In the genomic region with DNA sequence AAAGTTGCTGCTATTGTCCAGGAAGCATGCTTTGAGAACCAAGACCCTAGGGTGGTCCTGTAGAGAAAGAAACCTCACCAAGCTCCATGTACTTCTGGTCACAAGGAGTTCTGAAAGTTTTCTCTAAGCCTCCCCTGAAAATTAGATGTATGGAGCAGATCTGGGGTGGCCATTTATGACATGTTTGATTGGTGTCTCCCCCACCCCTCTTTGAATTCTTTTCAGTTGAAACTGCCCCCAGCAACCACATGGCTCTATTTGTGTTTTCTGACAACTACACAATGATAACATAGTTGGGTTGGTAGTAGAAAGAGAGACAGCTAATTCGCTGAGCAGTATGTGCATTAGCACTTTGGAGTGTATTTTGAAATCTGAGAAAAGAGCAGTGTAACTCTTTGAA, we compare ENCODE assay signal across 11 mouse cellular contexts. TPM values are rescaled to one million over a fixed set of nuclear protein-coding genes. Genes with fewer than 3 reads are reported as not detected.
DNase-seq lines count a peak whose midpoint lies in the region; ATAC-seq and TF ChIP-seq lines count a peak whose summit lies in the region.
"Had no signal": no experiment of that assay in that cellular context is flagged by ENCODE, and none has a peak within 500 bp of the region (broad histone marks: within the 10 kb centered on the region; RNA-seq: fewer than 3 reads in every experiment).

No protein-coding gene starts in this region.

- peak overlapping the region; percentile 96 for H3K4me2 ChIP-seq in hindbrain, postnatal 0 days (ENCODE audit: low read depth, low read length)
- no peak overlapping the region; the same call in 1 of the 2 replicates for H3K4me2 ChIP-seq in hindbrain, embryonic 14.5 days (replicated peaks)
- H3K4me2 ChIP-seq in neural tube, embryonic 12.5 days (replicated peaks) = peak overlapping the region; percentile 93; the same call in 1 of the 2 replicates

- no peak for TF ChIP-seq CTCF in cerebellum, adult 2 months (IDR thresholded peaks at IDR 0.05; ENCODE audit: borderline replicate concordance, insufficient read depth, low read depth, low read length)
- TF ChIP-seq CTCF in hindbrain, postnatal 0 days (IDR thresholded peaks at IDR 0.05; ENCODE audit: low read depth) = no peak

- peak overlapping the region; percentile 99 for H3K27ac ChIP-seq in cerebellum, adult 2 months (ENCODE audit: insufficient read depth, low read length)
- no peak overlapping the region for H3K27ac ChIP-seq in hindbrain, postnatal 0 days
- no peak overlapping the region for H3K27ac ChIP-seq in hindbrain, embryonic 14.5 days
- no peak overlapping the region for H3K27ac ChIP-seq in neural tube, embryonic 12.5 days
- H3K27ac ChIP-seq: kidney, postnatal 0 days had no signal

- H3K9ac ChIP-seq in hindbrain, postnatal 0 days (replicated peaks; ENCODE audit: low read length) = no peak overlapping the region
- H3K9ac ChIP-seq in hindbrain, embryonic 14.5 days = no peak overlapping the region
- no peak overlapping the region for H3K9ac ChIP-seq in neural tube, embryonic 12.5 days

- no peak for DNase-seq in cerebellum, adult 2 months
- no peak for DNase-seq in cerebellum, postnatal 4 days (ENCODE audit: low spot score in 2 of 2)
- DNase-seq in hindbrain, postnatal 0 days (ENCODE audit: low spot score) = no peak
- DNase-seq in hindbrain, embryonic 14.5 days (ENCODE audit: low spot score) = no peak
- DNase-seq in neural tube, embryonic 10.5 days (ENCODE audit: extremely low spot score, low spot score) = no peak
- DNase-seq in right cerebral cortex, postnatal 36 days (ENCODE audit: low spot score in 2 of 2) = no peak
- no peak for DNase-seq in left cerebral cortex, postnatal 14 days (ENCODE audit: low spot score in 2 of 2)
- DNase-seq: adrenal gland, adult 2 months had no signal

- no peak for ATAC-seq in hindbrain, postnatal 0 days
- no peak for ATAC-seq in hindbrain, embryonic 14.5 days (ENCODE audit: low FRiP score)
- ATAC-seq in neural tube, embryonic 12.5 days (ENCODE audit: low FRiP score, low read depth) = no peak
- ATAC-seq: lung, postnatal 0 days had no signal

- H3K9me3 ChIP-seq in hindbrain, postnatal 0 days (ENCODE audit: low read length) = no peaks in the 10 kb centered on the region
- H3K9me3 ChIP-seq in hindbrain, embryonic 14.5 days (ENCODE audit: control insufficient read depth, low read length) = no peaks in the 10 kb centered on the region
- H3K9me3 ChIP-seq in neural tube, embryonic 12.5 days = no peaks in the 10 kb centered on the region

- peak overlapping the region; percentile 97 for H3K4me3 ChIP-seq in cerebellum, adult 2 months (replicated peaks; ENCODE audit: insufficient read depth, low read depth, low read length)
- no peak overlapping the region for H3K4me3 ChIP-seq in hindbrain, postnatal 0 days (ENCODE audit: low read length)
- no peak overlapping the region for H3K4me3 ChIP-seq in hindbrain, embryonic 14.5 days (replicated peaks; ENCODE audit: low read length)
- no peak overlapping the region for H3K4me3 ChIP-seq in neural tube, embryonic 12.5 days

- H3K27me3 ChIP-seq in cerebellum, adult 2 months (ENCODE audit: control insufficient read depth, insufficient read depth, low read length) = no peaks in the 10 kb centered on the region
- H3K27me3 ChIP-seq in hindbrain, postnatal 0 days (ENCODE audit: insufficient read depth, low read length) = no peaks in the 10 kb centered on the region
- H3K27me3 ChIP-seq in hindbrain, embryonic 14.5 days (ENCODE audit: control insufficient read depth, insufficient read depth, low read length) = no peaks in the 10 kb centered on the region
- H3K27me3 ChIP-seq in neural tube, embryonic 12.5 days (replicated peaks) = no peaks in the 10 kb centered on the region

- no peaks in the 10 kb centered on the region for H3K36me3 ChIP-seq in hindbrain, postnatal 0 days (ENCODE audit: insufficient read depth, low read length)
- no peaks in the 10 kb centered on the region for H3K36me3 ChIP-seq in hindbrain, embryonic 14.5 days (replicated peaks; ENCODE audit: control insufficient read depth, insufficient read depth)
- no peaks in the 10 kb centered on the region for H3K36me3 ChIP-seq in neural tube, embryonic 12.5 days

- intact Hi-C loops in left cerebral cortex, postnatal 14 days (cut with DNase I) = no loop called here

- H3K4me1 ChIP-seq in cerebellum, adult 2 months (ENCODE audit: control insufficient read depth, insufficient read depth, low read length) = peaks cover 9% of the 10 kb centered on the region
- peaks cover 11% of the 10 kb centered on the region for H3K4me1 ChIP-seq in hindbrain, postnatal 0 days (ENCODE audit: insufficient read depth, low read length)
- peaks cover 22% of the 10 kb centered on the region for H3K4me1 ChIP-seq in hindbrain, embryonic 14.5 days (replicated peaks; ENCODE audit: control insufficient read depth, insufficient read depth, low read length)
- peaks cover 15% of the 10 kb centered on the region for H3K4me1 ChIP-seq in neural tube, embryonic 12.5 days

- 23% methylated on average over 1 of the region's 1 CpGs for WGBS in cerebellum, adult 2 months
- 84% methylated on average over 1 of the region's 1 CpGs for WGBS in hindbrain, postnatal 0 days
- 98% methylated on average over 1 of the region's 1 CpGs for WGBS in hindbrain, embryonic 14.5 days
- WGBS in neural tube, embryonic 12.5 days = 100% methylated on average over 1 of the region's 1 CpGs

- TF ChIP-seq POLR2A in cerebellum, adult 2 months (IDR thresholded peaks at IDR 0.05; ENCODE audit: borderline replicate concordance, insufficient read depth, low read length) = no peak

RNA-seq across cellular contexts. Expression of gene Dgkd, which starts 2.4 kb away (rescaled TPM):
- 109 and 126 TPM in 2 replicates for polyA plus RNA-seq in cerebellum, adult 2 months (2012; rRNA removed)
- total RNA-seq in hindbrain, postnatal 0 days (2014; rRNA removed) = 71.0 and 78.0 TPM in 2 replicates
- 33.5 and 36.1 TPM in 2 replicates for polyA plus RNA-seq in hindbrain, postnatal 0 days (2015; fragmentation: Nextera tagmentation; extraction: Ambion mirVana)
- 50.8 and 51.5 TPM in 2 replicates for polyA plus RNA-seq in hindbrain, embryonic 14.5 days (2014; fragmentation: Nextera tagmentation; extraction: Ambion mirVana)
- polyA plus RNA-seq in neural tube, embryonic 12.5 days (2016; fragmentation: Nextera tagmentation; extraction: Ambion mirVana) = 36.4 and 36.6 TPM in 2 replicates
- 100 to 1,000 TPM; 128 to 140 TPM for total RNA-seq in left cerebral cortex, postnatal 14 days (2021)

RNA-seq across cellular contexts. Expression of gene Sag, which starts 52.0 kb away (rescaled TPM):
- 0.78 and 0.80 TPM in 2 replicates for polyA plus RNA-seq in cerebellum, adult 2 months (2012; rRNA removed)
- total RNA-seq in hindbrain, postnatal 0 days (2014; rRNA removed) = 0.11 and 1.4 TPM in 2 replicates
- 1.3 and 1.4 TPM in 2 replicates for polyA plus RNA-seq in hindbrain, postnatal 0 days (2015; fragmentation: Nextera tagmentation; extraction: Ambion mirVana)
- polyA plus RNA-seq in hindbrain, embryonic 14.5 days (2014; fragmentation: Nextera tagmentation; extraction: Ambion mirVana) = 1.4 and 1.8 TPM in 2 replicates
- polyA plus RNA-seq in neural tube, embryonic 12.5 days (2016; fragmentation: Nextera tagmentation; extraction: Ambion mirVana) = 2.2 and 2.8 TPM in 2 replicates
- 1 to 10 TPM; 2.5 TPM for total RNA-seq in left cerebral cortex, postnatal 14 days (2021)
